Mouse (Mus musculus): ENCODE data around the gene Lta.
A peak's percentile ranks its signal among the peaks of the same experiment; 100 is the strongest.

The Lta gene

DNA sequence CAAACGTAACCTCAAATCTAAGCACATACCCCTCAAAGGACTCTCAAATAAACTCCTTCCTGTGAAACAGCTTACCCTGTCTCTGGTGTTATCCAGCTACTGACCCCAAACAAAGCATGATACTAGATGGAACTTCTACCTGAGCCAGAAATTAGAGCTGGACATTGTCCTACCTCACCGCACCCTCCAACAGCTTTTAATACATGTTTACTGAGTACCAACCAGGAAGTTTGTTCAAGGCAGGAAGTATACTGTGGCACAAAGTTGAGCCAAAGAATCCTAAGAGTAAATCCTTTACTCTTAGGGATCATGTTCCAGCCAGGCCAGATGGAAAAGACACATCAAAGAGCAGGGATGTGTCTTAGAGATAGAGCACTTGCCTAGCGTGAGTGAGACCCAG, 5.4 kb upstream of the Lta start:
- DNase-seq (ENCODE audit: low spot score in 2 of 2), result no peak

DNA sequence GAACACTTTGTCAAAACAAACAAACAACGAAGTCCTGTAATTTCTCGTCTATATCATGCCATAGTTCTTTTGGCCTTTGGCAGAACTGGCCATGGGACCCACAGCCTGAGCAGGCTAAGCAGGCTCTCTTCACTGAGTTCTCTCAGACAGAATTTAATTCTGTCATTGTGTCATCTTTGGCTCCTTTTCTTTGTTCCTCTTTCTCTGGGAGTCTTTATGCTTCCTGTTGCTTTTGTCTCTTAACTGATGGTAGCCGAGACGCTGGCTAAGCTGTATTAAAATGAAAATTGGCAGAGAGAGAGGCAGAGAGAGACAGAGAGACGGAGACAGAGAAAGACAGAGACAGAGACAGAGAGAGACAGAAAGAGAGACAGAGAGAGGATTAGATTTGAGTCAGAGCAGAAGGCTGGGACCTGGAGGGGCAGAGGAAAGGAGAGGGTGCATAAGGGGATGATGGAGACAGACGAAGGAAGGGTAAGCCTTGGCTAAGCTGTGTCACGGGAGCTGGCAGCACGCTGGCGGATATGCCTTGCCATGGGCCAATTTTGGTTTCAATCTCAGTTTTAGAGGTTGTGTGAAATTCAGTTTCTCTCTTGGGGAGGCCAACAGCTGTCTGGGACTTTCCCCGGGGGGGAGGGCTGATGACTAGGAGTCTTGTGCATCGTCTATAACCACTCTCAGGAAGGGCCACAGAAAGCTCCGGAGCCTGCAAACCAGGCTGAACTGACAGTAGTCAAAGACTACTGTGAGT, 4.8 kb upstream of the Lta start:
- DNase-seq (ENCODE audit: low spot score in 2 of 2), result no peak

DNA sequence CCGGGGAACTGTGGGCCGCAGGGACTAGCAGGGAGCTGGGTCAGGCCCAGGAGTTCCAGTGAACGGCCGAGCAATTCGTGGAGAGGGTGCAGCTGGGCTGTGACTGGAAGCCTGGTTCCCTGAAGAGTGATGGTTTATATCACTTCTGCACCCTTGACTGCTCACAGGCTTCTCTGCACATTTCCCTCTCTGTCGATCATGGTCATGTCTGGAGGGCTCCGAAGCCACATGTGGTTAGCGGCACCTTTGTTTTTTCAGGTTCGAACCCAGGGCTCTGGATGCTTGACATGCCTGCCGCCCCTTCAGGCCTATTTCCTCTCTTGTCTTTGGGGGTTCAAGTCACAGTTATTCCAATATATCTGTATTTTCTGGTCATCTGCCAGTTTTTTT, 224 bp upstream of the Lta start:
- no peak for DNase-seq (ENCODE audit: low spot score in 2 of 2)

DNA sequence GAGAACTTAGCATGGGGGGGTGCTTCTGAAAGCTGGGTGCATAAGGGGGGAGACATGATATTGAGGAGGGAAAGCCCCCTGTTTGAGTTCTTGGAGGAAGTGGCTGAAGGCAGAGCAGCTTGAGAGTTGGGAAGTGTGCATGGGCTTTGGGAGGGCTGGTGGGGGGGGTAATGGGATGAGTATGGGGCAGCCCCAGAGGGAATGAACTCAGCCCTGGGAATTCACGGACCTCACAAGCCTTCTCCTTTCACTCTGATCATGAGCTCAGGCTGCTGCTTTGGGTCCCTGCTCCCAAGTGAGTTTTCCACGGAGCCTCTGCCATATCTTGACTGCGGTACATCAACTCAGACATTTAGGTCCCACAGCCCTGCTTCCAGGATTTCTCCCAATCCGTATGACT, 2.7 kb downstream of the Lta start:
- no peak for DNase-seq (ENCODE audit: low spot score in 2 of 2)

DNA sequence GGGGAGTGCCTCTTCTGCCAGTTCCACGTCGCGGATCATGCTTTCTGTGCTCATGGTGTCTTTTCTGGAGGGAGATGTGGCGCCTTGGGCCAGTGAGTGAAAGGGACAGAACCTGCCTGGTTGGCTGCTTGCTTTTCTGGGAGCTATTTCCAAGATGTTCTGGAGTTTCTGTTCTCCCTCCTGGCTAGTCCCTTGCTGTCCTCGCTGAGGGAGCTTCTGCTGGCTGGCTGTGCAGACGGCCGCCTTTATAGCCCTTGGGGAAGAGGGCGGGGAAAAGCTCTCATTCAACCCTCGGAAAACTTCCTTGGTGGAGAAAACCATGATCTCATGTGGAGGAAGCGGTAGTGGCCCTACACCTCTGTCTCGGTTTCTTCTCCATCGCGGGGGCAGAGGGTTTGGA, 3.4 kb downstream of the Lta start, which contains the start of gene Tnf:
Tnf (minus strand) TSS at position 221 of the 400 bp plus-strand sequence.
- DNase-seq (ENCODE audit: low spot score in 2 of 2), result peak in 1 of 2 experiments; percentile 43

DNA sequence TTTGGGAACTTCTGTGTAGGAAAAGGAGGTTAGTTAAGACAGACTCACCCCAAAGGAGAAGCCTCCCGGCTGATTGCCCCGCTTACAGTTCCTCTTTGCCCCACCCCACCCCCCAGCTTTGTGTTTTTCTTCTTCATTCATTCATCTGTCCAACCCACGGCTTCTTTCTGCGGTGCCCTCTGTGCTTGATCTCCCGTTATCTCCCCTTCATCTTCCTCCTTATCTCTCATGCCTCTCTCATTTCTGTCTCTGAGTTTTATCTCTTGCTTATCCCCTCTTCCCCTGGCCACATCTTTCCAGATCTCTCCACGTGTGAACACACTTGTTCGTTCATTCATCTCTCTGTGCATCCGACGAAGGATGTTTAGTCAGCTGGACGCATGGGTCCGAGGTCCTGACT, 4.0 kb downstream of the Lta start:
- DNase-seq (ENCODE audit: low spot score in 2 of 2), result no peak

DNA sequence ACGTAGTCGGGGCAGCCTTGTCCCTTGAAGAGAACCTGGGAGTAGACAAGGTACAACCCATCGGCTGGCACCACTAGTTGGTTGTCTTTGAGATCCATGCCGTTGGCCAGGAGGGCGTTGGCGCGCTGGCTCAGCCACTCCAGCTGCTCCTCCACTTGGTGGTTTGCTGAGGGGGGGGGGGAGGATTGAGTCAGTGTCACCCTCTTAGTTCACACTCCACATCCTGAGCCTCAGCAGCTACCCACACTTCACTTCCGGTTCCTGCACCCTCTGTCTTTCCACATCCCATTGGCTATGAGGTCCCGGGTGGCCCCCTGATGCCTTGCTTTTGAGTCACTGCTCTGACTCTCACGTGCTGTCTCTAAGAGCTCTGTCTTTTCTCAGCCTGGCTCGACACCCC, 4.8 kb downstream of the Lta start:
- no peak for DNase-seq (ENCODE audit: low spot score in 2 of 2)

DNA sequence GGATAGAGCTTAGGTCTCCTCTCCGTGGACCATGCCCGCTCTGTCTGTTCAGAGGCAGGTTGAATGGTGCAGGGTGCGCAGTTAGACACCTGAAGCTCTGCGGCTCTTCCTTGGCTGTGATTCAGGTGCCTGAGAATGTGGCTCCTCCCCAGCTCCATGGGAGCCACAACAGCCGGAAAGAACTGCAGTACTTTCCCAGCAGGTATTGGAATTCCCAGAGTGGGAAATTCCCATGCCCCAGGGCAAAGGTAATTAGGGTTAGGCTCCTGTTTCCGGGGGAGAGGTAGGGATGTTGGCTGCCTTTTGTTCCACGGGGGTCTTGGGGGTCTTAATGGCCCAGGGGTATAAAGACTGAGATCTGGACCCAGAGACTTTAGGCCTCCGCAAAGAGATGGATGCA, 6.2 kb downstream of the Lta start:
- DNase-seq (ENCODE audit: low spot score in 2 of 2), result no peak

DNA sequence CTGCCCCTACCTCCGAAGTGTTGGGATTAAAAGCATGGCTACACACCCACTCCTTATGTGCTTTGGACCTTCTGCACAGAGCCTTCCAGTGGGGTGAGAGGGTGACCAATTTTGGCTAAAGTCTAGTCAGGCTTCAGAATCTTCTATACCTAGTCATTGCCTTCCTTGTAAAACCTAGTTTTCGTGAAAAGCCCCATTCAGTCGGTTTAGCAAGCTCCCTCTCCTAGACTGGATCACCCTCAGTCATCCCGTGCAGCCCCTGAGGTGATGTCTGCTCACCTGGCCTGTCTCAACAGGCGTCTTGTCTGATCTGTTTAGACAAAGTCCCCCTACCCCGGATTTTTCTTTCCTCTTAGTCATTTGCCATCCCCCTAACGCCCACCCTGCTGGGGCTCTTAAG, 7.1 kb downstream of the Lta start:
- no peak for DNase-seq (ENCODE audit: low spot score in 2 of 2)

DNA sequence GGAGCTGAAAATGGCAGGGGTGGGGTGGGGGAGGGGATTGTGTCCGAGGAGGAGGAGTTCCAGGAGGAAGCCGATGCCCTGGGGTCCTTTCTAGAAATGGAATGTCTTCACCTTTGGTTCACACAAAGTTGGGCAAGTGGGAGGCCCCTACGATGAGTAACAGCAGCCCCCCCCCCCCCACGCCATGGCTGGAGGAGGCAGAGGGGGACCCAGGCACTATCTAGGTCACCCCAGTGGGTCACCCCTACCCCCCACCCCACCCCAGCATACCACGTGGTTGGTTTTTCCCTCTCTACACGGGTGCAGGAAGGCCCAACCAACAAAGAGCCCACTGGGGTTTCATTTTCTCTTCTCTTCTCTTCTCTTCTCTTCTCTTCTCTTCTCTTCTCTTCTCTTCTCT, 8.0 kb downstream of the Lta start:
- DNase-seq (ENCODE audit: low spot score in 2 of 2), result no peak

DNA sequence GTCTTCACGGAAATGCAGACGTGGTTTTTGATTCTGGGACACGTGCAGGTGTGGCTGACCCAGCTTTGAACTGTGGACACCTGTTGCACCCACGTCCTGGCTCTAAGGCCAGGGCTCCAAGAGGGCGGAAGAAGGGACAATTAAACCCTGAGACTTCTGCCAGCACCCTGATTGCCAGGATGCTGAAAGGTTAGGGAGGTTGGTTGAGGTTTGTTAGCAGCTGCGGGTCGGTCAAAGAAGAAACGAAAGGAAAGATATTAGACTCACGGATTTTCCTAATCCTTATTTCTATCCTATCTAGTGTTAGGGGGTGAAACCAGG, 8.9 kb downstream of the Lta start:
- DNase-seq (ENCODE audit: low spot score in 2 of 2), result no peak

DNA sequence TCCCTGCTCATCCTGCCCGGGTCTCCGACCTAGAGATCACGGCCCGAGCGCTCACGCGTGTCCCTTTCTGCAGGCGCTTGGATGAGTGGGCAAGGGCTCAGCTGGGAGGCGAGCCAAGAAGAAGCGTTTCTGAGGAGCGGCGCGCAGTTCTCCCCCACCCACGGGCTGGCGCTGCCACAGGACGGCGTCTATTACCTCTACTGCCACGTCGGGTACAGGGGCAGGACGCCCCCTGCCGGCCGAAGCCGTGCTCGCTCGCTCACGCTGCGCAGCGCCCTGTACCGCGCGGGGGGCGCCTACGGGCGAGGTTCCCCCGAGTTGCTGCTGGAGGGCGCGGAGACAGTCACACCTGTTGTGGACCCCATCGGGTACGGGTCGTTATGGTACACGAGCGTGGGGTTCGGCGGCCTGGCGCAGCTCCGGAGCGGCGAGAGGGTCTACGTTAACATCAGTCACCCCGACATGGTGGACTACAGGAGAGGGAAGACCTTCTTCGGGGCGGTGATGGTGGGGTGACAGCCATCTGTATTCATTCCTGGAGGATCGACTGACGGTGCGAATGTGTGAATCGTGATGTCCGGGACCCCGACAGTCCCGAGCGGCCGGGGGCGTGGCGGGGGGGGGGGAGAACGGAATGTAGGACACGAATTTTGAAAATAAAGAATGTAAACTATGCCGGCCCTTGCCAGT, 9.4 kb downstream of the Lta start:
- DNase-seq (ENCODE audit: low spot score in 2 of 2), result peak; percentile 66 to 74

DNA sequence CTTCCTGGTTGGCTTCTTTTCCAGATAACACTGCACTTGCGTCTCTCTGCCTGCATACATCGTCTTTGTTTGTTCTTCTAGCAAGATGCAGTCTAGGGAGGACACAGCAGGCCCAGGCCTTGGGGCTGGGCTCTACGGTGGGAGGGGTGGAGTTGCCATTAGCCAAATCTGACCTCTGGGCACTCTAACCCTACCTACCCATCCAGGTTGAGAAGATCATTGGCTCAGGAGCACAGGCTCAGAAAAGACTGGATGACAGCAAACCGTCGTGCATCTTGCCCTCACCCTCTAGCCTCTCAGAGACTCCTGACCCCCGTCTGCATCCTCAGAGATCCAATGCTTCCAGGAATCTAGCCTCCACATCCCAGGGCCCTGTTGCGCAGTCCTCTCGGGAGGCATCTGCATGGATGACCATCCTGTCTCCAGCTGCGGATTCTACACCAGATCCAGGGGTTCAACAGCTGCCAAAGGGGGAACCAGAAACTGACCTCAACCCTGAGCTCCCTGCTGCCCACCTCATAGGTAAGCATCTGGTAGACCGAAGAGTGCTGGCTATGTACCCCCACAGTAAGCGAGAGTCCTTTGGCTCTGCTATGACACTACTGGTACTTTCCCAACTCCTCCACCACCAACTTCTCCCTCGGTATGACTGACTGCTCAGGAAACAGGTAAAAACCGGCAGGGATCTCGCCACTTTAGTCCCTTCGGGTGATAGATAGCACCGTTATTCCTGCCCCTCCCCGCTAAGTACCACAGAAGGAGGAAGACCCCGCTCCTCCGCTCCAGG, 10.1 kb downstream of the Lta start:
- DNase-seq (ENCODE audit: low spot score in 2 of 2), result no peak

DNA sequence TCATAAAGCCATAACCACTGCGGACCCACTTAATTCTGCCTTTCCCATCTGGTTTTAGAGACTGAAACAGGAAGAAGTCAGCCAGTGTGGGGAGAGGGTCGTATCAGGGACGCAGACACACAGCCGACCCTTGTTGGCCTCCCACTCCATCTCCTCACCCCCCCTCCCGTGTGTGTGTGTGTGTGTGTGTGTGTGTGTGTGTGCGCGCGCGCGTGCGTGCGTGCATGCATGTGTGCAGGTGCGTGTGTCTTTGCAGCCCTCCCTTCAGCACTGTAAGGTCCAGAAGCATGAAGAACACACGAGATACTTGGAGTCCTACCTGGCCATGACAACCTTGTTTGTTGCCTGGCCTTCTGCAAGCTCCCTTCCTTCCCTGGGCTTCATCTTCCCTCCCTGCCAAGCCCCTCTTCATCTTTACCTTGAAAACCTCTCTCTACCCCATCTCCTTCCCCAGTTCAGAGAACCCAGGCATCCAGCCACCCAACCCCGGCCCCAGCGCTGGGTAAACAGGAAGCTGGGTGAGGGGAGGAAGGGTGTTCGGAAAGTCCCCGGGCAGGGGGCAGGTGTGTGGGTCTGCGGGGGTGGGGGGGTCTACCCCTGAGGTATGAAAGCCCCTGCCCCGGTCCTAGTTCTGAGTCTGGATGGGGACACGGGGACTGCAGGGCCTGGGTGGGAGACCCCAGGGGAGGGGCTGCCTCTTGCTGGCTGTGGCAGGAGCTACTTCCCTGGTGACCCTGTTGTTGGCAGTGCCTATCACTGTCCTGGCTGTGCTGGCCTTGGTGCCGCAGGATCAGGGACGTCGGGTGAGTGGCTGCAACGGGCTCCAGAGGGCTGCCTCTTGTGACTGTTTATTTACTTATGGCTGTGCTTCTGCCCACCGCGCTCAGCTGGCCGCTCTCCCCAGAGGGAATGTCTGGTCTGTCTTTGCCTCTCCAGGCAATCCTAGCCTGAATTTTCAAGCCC, 11.0 kb downstream of the Lta start, which contains the start of gene Ltb:
Ltb (plus strand) TSS at position 559 of the 963 bp plus-strand sequence.
- DNase-seq (ENCODE audit: low spot score in 2 of 2), result no peak

DNA sequence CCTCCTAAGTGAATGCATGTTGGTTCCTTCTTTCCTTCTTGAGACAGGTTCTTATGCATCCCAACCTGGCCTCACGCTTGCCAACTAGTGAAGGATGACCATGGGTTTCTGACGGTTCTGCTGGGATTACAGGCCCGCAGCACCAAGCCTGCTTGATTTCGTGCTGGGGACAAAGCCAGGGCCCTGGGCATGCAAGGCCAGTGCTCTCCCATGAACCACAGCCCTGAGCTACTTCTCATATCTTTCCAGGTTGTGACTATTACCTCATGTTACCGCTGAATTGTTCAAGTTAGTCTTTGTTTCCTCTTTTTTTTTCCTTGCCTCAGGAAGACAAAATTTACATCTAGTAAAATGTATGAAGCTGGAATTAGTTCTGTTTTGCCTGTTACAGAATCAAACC, 12.2 kb downstream of the Lta start:
- DNase-seq (ENCODE audit: low spot score in 2 of 2), result no peak

DNA sequence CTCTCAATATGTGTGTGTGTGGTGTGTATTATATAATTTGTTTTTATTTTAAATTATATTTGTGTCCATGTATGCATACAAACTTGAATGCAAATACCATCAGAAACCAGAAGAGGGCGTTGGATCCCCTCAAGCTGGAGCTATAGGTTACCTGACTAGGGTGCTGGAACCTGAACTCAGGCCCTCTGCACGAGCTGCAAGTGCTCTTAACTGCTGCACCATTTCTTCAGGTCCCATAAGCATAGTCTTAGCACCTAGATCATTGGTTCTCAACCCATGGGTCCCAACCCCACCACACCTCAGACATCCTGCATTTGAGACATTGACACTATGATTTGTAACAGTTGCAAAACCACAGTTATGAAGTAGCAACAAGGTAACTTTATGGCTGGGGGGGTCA, 13.4 kb downstream of the Lta start:
- no peak for DNase-seq (ENCODE audit: low spot score in 2 of 2)

DNA sequence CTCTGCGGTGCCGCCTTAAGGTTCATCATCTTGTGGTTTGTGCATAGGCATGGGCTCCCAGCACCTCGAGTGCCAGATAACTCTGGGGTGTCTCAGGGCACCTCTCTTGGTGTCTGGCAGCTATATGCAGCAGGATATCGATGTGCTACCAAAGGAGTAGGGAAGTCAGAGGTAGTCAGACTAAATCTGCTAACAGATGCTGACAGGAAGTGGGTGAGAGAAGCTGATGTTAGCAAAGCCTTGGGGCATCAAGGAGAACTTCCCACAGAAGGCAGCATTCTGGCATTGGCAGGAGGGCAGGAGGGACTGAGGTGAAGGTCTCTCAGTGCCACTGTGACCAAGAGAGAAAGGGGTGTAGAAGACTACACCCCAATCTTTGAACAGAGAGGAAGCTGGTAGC, 15.1 kb downstream of the Lta start:
- no peak for DNase-seq (ENCODE audit: low spot score in 2 of 2)

DNA sequence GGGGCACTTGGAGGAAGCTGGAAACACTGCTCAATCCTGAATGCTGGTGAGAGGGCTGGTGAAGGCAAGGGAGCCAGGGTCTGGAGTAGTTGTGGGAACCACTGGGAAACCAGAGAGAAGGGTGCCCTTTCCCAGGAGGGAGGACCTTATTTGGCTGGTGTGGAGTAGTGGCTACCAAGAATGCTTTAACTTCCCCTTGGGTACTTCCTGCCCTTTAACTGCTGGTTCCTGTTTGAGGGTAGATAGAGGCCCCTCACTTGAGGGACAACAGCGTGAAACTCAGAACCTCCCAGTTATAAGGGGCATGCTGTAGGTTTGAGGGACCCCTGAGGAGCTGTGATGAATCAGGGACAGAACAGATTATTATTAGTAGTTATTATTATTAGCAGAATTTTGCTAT, 16.0 kb downstream of the Lta start:
- DNase-seq (ENCODE audit: low spot score in 2 of 2), result no peak

DNA sequence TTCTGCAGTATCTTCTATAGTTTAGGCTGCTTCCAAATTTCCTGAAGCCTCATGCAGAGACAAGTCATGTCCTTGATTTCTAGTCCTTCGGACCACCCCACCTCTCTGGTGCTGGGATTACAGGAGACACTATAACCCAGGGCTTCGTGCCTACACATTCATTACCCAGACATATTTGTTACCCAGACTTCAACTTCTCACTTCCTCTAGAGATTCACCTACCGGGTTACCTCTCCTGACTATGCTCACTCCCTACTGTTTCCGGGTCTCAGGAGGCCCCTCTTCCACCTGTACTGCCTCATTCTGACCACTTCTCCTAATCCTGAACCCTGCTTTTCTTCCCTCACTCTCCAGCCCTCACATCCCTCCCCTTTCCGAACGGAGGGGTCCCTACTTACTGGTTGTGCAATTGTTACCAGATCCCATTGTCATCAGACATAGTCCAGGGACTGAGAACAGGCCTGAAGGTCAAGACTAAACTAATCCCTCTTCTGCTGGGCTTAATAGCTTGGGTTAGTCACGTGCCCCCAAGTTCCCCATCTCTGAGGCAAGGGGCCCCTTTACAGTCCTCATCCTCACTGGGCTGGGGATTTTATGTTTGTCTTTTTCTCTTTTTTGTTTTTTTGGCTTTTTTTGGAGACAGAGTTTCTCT, 17.1 kb downstream of the Lta start, which contains the start of gene Lst1:
Lst1 (minus strand) TSS at position 481 of the 652 bp plus-strand sequence.
- DNase-seq (ENCODE audit: low spot score in 2 of 2), result no peak

DNA sequence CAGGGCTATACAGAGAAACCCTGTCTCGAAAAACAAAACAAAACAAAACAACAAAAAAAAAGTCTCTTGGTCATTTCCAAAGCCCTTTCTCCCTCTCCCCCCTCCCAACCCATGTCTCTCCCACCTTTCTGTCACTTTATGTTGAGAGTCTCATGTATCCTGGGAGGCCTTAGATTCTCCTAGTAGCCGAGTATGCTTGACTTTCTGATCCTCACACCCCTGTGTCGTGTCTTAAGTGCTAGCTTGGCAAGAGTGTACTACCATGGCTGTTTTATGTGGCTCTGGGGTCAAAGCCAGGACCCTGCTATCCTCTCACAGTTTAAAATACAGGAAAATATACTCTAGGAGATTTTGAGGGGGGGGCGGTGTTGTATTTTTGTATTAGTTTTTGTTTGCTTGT, 17.8 kb downstream of the Lta start:
- DNase-seq (ENCODE audit: low spot score in 2 of 2), result no peak

DNA sequence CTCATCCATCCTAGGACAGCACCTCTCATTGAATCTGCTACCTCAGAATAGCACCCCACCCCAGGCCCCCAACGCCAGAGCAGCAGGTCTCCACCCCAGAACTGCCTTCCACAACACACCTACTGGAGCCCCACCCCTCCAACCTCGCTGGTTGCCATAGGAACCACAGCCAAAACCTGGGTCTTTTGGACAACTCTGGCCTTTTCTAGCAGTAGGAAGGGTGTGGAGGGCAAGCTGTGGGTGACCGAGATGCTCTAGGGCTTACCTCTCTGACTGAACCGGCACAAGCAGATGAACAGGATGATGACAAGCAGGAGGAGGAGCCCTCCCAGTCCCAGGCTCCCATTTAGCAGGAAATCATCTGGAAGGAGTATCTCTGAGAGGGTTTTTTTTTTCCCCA, 18.5 kb downstream of the Lta start:
- DNase-seq (ENCODE audit: low spot score in 2 of 2), result no peak

Measured in urinary bladder, postnatal 36 days (tissue).